ENCODE assay signal across 14 mouse cellular contexts in the genomic region with DNA sequence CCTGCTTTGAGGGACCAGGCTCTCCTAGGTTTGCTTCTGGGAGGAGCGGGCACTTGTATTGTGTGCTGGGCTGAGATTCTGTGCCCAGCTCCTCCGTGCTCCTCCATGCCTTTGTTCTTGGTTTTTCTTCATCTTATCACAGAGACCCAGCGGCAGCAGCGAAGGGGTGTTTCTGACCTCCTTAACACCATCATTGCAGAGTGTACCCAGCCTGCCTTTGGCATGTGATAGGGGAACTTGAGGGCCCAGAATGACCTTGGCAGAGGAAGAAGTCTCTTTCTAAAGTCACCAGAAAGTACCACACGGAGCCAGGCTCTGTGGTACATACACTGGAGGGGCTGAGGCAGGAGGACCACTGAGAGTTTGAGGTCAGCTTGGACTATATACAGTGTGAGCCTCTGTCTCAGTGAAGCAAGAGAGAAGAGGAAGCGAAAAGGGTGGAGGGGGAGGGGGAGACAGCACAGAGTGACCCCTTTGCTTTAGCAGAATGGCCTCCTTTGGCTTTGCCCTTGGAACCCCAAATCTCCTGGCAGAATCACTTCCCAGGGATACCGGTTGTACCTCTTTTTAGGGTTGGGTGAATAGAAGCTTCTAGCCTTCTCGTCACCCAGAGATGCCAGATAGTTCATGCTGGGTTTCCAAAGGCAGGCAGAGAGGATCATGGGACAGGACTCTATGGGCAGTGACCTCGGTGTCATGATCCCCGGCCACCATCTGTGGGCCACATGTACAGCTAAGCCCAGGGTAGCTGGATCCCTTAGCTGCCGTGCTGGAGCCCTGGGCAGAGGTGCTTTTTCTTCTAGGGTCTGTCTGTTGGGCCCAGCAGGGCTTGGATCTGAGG.
DNase-seq lines count a peak whose midpoint lies in the region; ATAC-seq and TF ChIP-seq lines count a peak whose summit lies in the region.
"Had no signal": no experiment of that assay in that cellular context is flagged by ENCODE, and none has a peak within 500 bp of the region (broad histone marks: within the 10 kb centered on the region; RNA-seq: fewer than 3 reads in every experiment).

No protein-coding gene starts in this region.

- 0 out of 2 replicates have a peak, but pooled peaks cover 2% of the 10 kb centered on the region for H3K36me3 ChIP-seq in heart, embryonic 13.5 days
- H3K36me3 ChIP-seq in lung, embryonic 16.5 days (ENCODE audit: control insufficient read depth, insufficient read depth, low read length): peaks cover 5% of the 10 kb centered on the region; the same call in 1 of the 2 replicates
- no peaks in the 10 kb centered on the region for H3K36me3 ChIP-seq in stomach, postnatal 0 days (ENCODE audit: control insufficient read depth, insufficient read depth, low read length)
- H3K36me3 ChIP-seq: hindbrain, embryonic 15.5 days had no signal

- H3K9me3 ChIP-seq in heart, embryonic 13.5 days: no peaks in the 10 kb centered on the region
- H3K9me3 ChIP-seq in lung, embryonic 16.5 days (ENCODE audit: control insufficient read depth, low read length): no peaks in the 10 kb centered on the region
- no peaks in the 10 kb centered on the region for H3K9me3 ChIP-seq in stomach, postnatal 0 days (ENCODE audit: control insufficient read depth, low read length)
- H3K9me3 ChIP-seq: hindbrain, embryonic 15.5 days had no signal

- H3K27me3 ChIP-seq in heart, embryonic 13.5 days (replicated peaks): 0 out of 2 replicates have a peak, but pooled peaks cover 3% of the 10 kb centered on the region
- no peaks in the 10 kb centered on the region for H3K27me3 ChIP-seq in lung, embryonic 16.5 days (ENCODE audit: control insufficient read depth, insufficient read depth, low read depth, low read length)
- H3K27me3 ChIP-seq in stomach, postnatal 0 days (ENCODE audit: control insufficient read depth, insufficient read depth, low read length): no peaks in the 10 kb centered on the region
- H3K27me3 ChIP-seq: hindbrain, embryonic 15.5 days had no signal

- no peak for ATAC-seq in heart, embryonic 13.5 days (ENCODE audit: extremely low read depth, insufficient number of reproducible peaks, low FRiP score, low TSS enrichment)
- ATAC-seq in lung, embryonic 16.5 days (ENCODE audit: low read depth): no peak
- peak; percentile 75 for ATAC-seq in granulocyte monocyte progenitor cell, adult 5-6 weeks (replicated peaks; ENCODE audit: poor library complexity, severe bottlenecking)
- ATAC-seq in stomach, postnatal 0 days (ENCODE audit: low FRiP score, low TSS enrichment): no peak
- no peak for ATAC-seq in erythroid progenitor cell, adult 5-6 weeks (replicated peaks; ENCODE audit: low FRiP score, poor library complexity, severe bottlenecking)

- no peak overlapping the region for H3K4me3 ChIP-seq in heart, embryonic 13.5 days
- no peak overlapping the region for H3K4me3 ChIP-seq in lung, embryonic 16.5 days (ENCODE audit: low read length)
- no peak overlapping the region for H3K4me3 ChIP-seq in stomach, postnatal 0 days (ENCODE audit: low read depth, low read length)
- H3K4me3 ChIP-seq: hindbrain, embryonic 15.5 days; layer of hippocampus, adult 2 months had no signal

- peaks cover 68% of the 10 kb centered on the region for H3K4me1 ChIP-seq in heart, embryonic 13.5 days
- peaks cover 64% of the 10 kb centered on the region for H3K4me1 ChIP-seq in lung, embryonic 16.5 days (replicated peaks; ENCODE audit: control insufficient read depth, insufficient read depth, low read length)
- H3K4me1 ChIP-seq in stomach, postnatal 0 days (replicated peaks; ENCODE audit: control insufficient read depth, insufficient read depth): peaks cover 4% of the 10 kb centered on the region

- TF ChIP-seq EP300 in stomach, postnatal 0 days (optimal IDR thresholded peaks at IDR 0.05): no peak

- no peak for TF ChIP-seq CTCF in stomach, postnatal 0 days (IDR thresholded peaks at IDR 0.05; ENCODE audit: low read depth)

- no peak overlapping the region for H3K4me2 ChIP-seq in heart, embryonic 13.5 days
- H3K4me2 ChIP-seq in lung, embryonic 16.5 days (ENCODE audit: low read depth, low read length): no peak overlapping the region
- H3K4me2 ChIP-seq in stomach, postnatal 0 days (replicated peaks; ENCODE audit: low read depth): no peak overlapping the region
- H3K4me2 ChIP-seq: hindbrain, embryonic 15.5 days had no signal

- no peak for DNase-seq in heart, adult 9 months (ENCODE audit: low spot score in 2 of 2)
- DNase-seq in lung, postnatal 14 days: no peak
- no peak for DNase-seq in stomach, postnatal 0 days (ENCODE audit: low spot score)
- DNase-seq: adrenal gland, postnatal 36 days; cerebellum, adult 18-20 months; lung, postnatal 4 days; spleen, adult 18-20 months; thymus, postnatal 14 days had no signal

- H3K27ac ChIP-seq in heart, embryonic 13.5 days (replicated peaks): no peak overlapping the region
- peak overlapping the region; percentile 61; the same call in 1 of the 2 replicates for H3K27ac ChIP-seq in lung, embryonic 16.5 days (ENCODE audit: low read length)
- peak overlapping the region; percentile 30; the same call in 1 of the 2 replicates for H3K27ac ChIP-seq in stomach, postnatal 0 days (replicated peaks)

- peak overlapping the region; percentile 21; the same call in 1 of the 2 replicates for H3K9ac ChIP-seq in heart, embryonic 13.5 days
- no peak overlapping the region for H3K9ac ChIP-seq in lung, embryonic 16.5 days (ENCODE audit: low read length)
- peak overlapping the region; percentile 31; the same call in 1 of the 2 replicates for H3K9ac ChIP-seq in stomach, postnatal 0 days (ENCODE audit: low read length)
- H3K9ac ChIP-seq: hindbrain, embryonic 15.5 days had no signal

- 60% methylated on average over 11 of the region's 11 CpGs for WGBS in heart, embryonic 13.5 days
- 54% methylated on average over 11 of the region's 11 CpGs for WGBS in lung, embryonic 16.5 days
- 70% methylated on average over 11 of the region's 11 CpGs for WGBS in stomach, postnatal 0 days
